In the genomic region with DNA sequence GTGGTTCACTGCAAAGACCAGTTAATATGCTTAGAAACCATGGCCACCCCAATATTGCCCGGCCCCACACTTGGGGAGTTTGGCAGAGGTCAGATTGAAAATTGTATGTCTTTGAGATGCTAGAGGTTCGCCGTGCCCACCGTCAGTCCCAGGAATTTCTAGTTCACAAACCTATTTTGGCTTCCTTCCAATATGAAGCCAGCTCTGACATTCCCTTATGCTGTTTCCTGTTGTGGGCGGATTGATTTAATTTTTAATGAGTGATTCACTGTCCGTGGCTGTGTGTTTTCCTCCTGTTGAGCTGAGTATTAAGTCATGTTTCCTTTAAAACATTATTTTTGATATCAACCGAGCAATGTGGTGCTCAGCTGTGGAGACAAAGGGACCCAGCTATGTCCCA, we compare ENCODE assay signal across 8 mouse cellular contexts.
DNase-seq lines count a peak whose midpoint lies in the region; ATAC-seq and TF ChIP-seq lines count a peak whose summit lies in the region.
"Had no signal": no experiment of that assay in that cellular context is flagged by ENCODE, and none has a peak within 500 bp of the region (broad histone marks: within the 10 kb centered on the region; RNA-seq: fewer than 3 reads in every experiment).

No protein-coding gene starts in this region.

- no peak for TF ChIP-seq POLR2A in embryonic fibroblast, embryonic 13.5 days (IDR thresholded peaks at IDR 0.05; ENCODE audit: low read depth, low read length)

- no peak overlapping the region for H3K4me3 ChIP-seq in embryonic fibroblast, embryonic 13.5 days (ENCODE audit: insufficient read depth, low read length)
- no peak overlapping the region for H3K4me3 ChIP-seq in liver, postnatal 0 days (ENCODE audit: low read depth, low read length)
- H3K4me3 ChIP-seq: neural tube, embryonic 12.5 days had no signal

- H3K4me1 ChIP-seq in embryonic fibroblast, embryonic 13.5 days (ENCODE audit: control insufficient read depth, insufficient read depth, low read length): peaks cover 43% of the 10 kb centered on the region
- H3K4me1 ChIP-seq in liver, postnatal 0 days (ENCODE audit: insufficient read depth): peaks cover 21% of the 10 kb centered on the region
- H3K4me1 ChIP-seq: neural tube, embryonic 12.5 days had no signal

- H3K27ac ChIP-seq in embryonic fibroblast, embryonic 13.5 days (ENCODE audit: insufficient read depth, low read length): peak overlapping the region; percentile 78
- peak overlapping the region; percentile 19 for H3K27ac ChIP-seq in liver, postnatal 0 days (ENCODE audit: low read depth)
- H3K27ac ChIP-seq: neural tube, embryonic 12.5 days had no signal

- no peaks in the 10 kb centered on the region for H3K27me3 ChIP-seq in liver, postnatal 0 days (ENCODE audit: insufficient read depth, low read length)
- H3K27me3 ChIP-seq: neural tube, embryonic 12.5 days had no signal

- ATAC-seq in liver, postnatal 0 days: no peak
- ATAC-seq in megakaryocyte, adult 5-6 weeks (ENCODE audit: poor library complexity, severe bottlenecking): no peak

- H3K9ac ChIP-seq in liver, postnatal 0 days (replicated peaks): no peak overlapping the region; the same call in 1 of the 2 replicates
- H3K9ac ChIP-seq: neural tube, embryonic 12.5 days had no signal

- no peak for TF ChIP-seq EP300 in liver, postnatal 0 days (IDR thresholded peaks at IDR 0.05; ENCODE audit: low read depth)

- no peak for TF ChIP-seq CTCF in embryonic fibroblast, embryonic 13.5 days (IDR thresholded peaks at IDR 0.05; ENCODE audit: borderline replicate concordance, insufficient read depth, low read length)
- no peak for TF ChIP-seq CTCF in liver, postnatal 0 days (IDR thresholded peaks at IDR 0.05; ENCODE audit: low read depth)

- WGBS in liver, postnatal 0 days (ENCODE audit: insufficient replicate concordance): 57% methylated on average over 7 of the region's 7 CpGs

- no peaks in the 10 kb centered on the region for H3K9me3 ChIP-seq in liver, postnatal 0 days (ENCODE audit: low read length)
- H3K9me3 ChIP-seq: neural tube, embryonic 12.5 days had no signal

- peak overlapping the region; percentile 44 for H3K4me2 ChIP-seq in liver, postnatal 0 days (ENCODE audit: low read depth, low read length)
- H3K4me2 ChIP-seq: neural tube, embryonic 12.5 days had no signal

- peak; percentile 37 for DNase-seq in kidney, adult 18-20 months
- DNase-seq in kidney, postnatal 25 days: no peak
- peak; percentile 60 for DNase-seq in MN1 (ENCODE audit: low spot score)
- DNase-seq in liver, postnatal 0 days: no peak
- no peak for DNase-seq in embryo, embryonic 11 days

- no peaks in the 10 kb centered on the region for H3K36me3 ChIP-seq in liver, postnatal 0 days (replicated peaks; ENCODE audit: insufficient read depth, low read length)
- H3K36me3 ChIP-seq: neural tube, embryonic 12.5 days had no signal

Comparison
In these comparisons a context has a peak if more than half of its experiments do, and no peak if none do; other contexts are left out.
1. DNase-seq: peak in kidney, adult 18-20 months (single experiment) and MN1 (single experiment); none in kidney, postnatal 25 days (0 of 2), liver, postnatal 0 days (single experiment) and embryo, embryonic 11 days (single experiment).